Mouse (Mus musculus) forebrain, embryonic 14.5 days (tissue): Measurements from ENCODE around the gene Skap2. TPM values are rescaled to one million over a fixed set of nuclear protein-coding genes. Genes with fewer than 3 reads are reported as not detected.

ENCODE experiments used
- ATAC-seq: fragments of 200-750 bp; cut with Nextera tagmentation; 2 replicates; pipeline ENCODE4 v1.8.0; 2017; ENCODE audit warnings: mild to moderate bottlenecking, moderate library complexity
- DNase-seq: peaks from one replicate; pipeline ENCODE4 v3.0.0-alpha.2; 2015; ENCODE audit warnings: low spot score
- H3K27ac ChIP-seq: fragments of 300-500 bp; sonication (generic); 2 replicates; pipeline ENCODE4 v1.5.1; 2014; ENCODE audit warnings: low read depth, mild to moderate bottlenecking, control low read depth, low read length, moderate library complexity
- H3K27me3 ChIP-seq: fragments of 300-500 bp; sonication (generic); replicated peaks from 2 replicates; pipeline ENCODE4 v1.6.1; 2014; ENCODE audit warnings: low read length, control low read depth, mixed read lengths; ENCODE audit not compliant: control insufficient read depth, insufficient read depth
- H3K36me3 ChIP-seq: fragments of 300-500 bp; sonication (generic); 2 replicates; pipeline ENCODE4 v1.6.1; 2014; ENCODE audit warnings: low read length, control low read depth; ENCODE audit not compliant: control insufficient read depth, insufficient read depth
- H3K4me1 ChIP-seq: fragments of 300-500 bp; sonication (generic); 2 replicates; pipeline ENCODE4 v1.6.1; 2014; ENCODE audit warnings: antibody characterized with exemption, low read length, control low read depth; ENCODE audit not compliant: control insufficient read depth, insufficient read depth
- H3K4me2 ChIP-seq: fragments of 300-500 bp; sonication (generic); 2 replicates; pipeline ENCODE4 v1.6.1; 2014; ENCODE audit warnings: mild to moderate bottlenecking, control low read depth, low read length
- H3K4me3 ChIP-seq: fragments of 300-500 bp; sonication (generic); 2 replicates; pipeline ENCODE4 v1.5.1; 2014; ENCODE audit warnings: low read depth, low read length, control low read depth
- H3K9ac ChIP-seq: fragments of 300-500 bp; sonication (generic); 2 replicates; pipeline ENCODE4 v1.6.1; 2014; ENCODE audit warnings: mild to moderate bottlenecking, low read length, control low read depth, moderate library complexity
- H3K9me3 ChIP-seq: fragments of 300-500 bp; sonication (generic); replicated peaks from 2 replicates; pipeline ENCODE4 v1.6.1; 2016; ENCODE audit warnings: low read length, control low read depth, mixed read lengths; ENCODE audit not compliant: control insufficient read depth
- WGBS: fragments of 180-500 bp; shearing (Covaris S2); extraction: QIAGEN DNeasy Blood & Tissue Kit; methylation state at CpG from one replicate; pipeline ENCODE4 v1.1.7; 2014; 5-methylcytosine and 5-hydroxymethylcytosine counted together
- polyA plus RNA-seq: library from polyadenylated mRNA; unstranded; fragments of >200 nt; fragmentation: Nextera tagmentation; extraction: Ambion mirVana; gene quantifications from 2 replicates; pipeline ENCODE4 v1.2.1, GENCODE M21; 2014

The Skap2 gene
- polyA plus RNA-seq, 1 experiment from 2014 or later = 5.7 TPM

DNA sequence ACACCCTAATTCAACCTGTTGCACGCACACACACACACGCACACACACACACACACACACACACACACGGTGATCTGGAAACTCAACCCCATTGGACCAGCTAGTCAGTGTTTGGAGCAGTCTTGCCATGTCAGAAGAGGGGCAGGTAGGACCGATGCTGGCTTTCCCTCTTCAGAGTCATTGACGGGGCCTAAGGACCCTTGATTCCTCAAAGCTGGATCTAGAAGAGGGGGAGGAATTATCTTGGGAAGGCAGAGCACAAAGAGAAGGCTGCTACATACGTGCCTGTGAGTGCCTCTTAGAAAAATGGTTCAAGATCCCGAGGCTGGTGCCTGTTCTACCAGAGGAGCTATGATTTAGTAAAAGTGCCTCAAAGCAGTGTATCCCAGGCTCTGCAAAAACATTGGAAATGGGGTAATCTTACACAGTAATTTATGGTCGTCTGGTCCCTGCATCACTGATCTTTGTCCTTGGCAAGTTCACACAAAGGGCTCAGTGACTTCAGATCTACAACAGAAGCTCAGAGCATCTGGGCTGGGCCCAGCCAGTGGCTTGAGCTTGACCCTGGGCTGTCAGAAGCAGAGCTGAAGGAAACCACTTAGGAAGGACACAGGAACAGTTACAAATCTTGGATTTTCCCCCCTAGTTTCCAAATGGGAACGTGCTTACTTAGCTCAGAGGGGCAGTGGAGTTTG, 188.1 kb downstream of the Skap2 start:
- Histone ChIP-seq H3K36me3 (no peaks in the 10 kb centered on the region), H3K9ac (no peak overlapping the region), H3K4me2 (no peak overlapping the region), H3K27ac (no peak overlapping the region), H3K4me3 (no peak overlapping the region), H3K9me3 (no peaks in the 10 kb centered on the region), H3K27me3 (no peaks in the 10 kb centered on the region), H3K4me1 (peaks cover 6% of the 10 kb centered on the region; the same call in 1 of the 2 replicates)
- DNase-seq (no peak), ATAC-seq (no peak)
- 85% methylated on average over 9 of the region's 9 CpGs for WGBS

DNA sequence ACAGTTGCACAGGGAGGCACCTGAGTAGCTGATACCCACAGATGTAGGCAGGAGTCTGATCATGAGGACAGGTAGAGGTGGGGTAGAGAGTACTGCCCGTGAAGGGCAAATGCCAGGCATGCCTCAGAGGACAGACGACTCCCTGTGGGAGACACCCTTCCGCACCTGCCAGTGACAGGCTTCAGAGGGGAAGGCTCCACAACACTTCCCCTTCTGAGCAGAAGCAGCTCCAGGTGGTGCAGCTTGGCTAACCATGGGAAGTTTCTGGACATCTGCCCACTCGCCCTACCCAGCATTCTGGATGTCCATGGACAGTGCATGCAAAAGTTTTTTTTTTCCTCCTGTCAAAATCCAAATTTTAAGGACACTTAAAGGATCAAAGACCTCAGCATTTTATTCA, 190.3 kb downstream of the Skap2 start:
- WGBS = 85% methylated on average over 4 of the region's 4 CpGs
- Histone ChIP-seq H3K9me3 (no peaks in the 10 kb centered on the region; the same call in 1 of the 2 replicates), H3K9ac (no peak overlapping the region), H3K27ac (no peak overlapping the region), H3K4me3 (no peak overlapping the region), H3K27me3 (no peaks in the 10 kb centered on the region), H3K4me2 (no peak overlapping the region), H3K36me3 (no peaks in the 10 kb centered on the region), H3K4me1 (peaks cover 6% of the 10 kb centered on the region; the same call in 1 of the 2 replicates)
- ATAC-seq = no peak
- no peak for DNase-seq

DNA sequence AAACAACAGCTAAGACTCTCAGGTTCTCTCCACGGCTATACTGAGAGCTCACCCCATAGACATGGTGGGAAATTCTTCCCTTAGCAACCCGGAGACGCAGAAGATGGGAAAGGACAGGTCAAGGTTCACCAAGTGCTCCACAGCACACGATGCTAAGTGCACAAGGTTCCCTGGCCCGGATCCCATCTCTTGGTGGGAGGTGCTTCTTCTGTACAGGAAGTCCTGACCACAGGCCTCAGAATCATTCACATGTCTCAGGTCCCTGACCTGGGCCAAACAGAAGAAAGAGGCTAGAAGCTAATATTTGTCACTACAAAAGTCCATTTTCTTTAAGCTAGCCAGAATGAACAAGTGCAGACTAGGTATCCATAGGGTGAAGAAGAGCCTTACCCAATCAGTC, 191.5 kb downstream of the Skap2 start:
- Histone ChIP-seq H3K27ac (no peak overlapping the region), H3K4me2 (no peak overlapping the region), H3K4me1 (peaks cover 6% of the 10 kb centered on the region; the same call in 1 of the 2 replicates), H3K27me3 (no peaks in the 10 kb centered on the region), H3K9me3 (no peaks in the 10 kb centered on the region; the same call in 1 of the 2 replicates), H3K4me3 (no peak overlapping the region), H3K36me3 (no peaks in the 10 kb centered on the region), H3K9ac (no peak overlapping the region)
- 86% methylated on average over 5 of the region's 5 CpGs for WGBS
- DNase-seq (no peak), ATAC-seq (no peak)

DNA sequence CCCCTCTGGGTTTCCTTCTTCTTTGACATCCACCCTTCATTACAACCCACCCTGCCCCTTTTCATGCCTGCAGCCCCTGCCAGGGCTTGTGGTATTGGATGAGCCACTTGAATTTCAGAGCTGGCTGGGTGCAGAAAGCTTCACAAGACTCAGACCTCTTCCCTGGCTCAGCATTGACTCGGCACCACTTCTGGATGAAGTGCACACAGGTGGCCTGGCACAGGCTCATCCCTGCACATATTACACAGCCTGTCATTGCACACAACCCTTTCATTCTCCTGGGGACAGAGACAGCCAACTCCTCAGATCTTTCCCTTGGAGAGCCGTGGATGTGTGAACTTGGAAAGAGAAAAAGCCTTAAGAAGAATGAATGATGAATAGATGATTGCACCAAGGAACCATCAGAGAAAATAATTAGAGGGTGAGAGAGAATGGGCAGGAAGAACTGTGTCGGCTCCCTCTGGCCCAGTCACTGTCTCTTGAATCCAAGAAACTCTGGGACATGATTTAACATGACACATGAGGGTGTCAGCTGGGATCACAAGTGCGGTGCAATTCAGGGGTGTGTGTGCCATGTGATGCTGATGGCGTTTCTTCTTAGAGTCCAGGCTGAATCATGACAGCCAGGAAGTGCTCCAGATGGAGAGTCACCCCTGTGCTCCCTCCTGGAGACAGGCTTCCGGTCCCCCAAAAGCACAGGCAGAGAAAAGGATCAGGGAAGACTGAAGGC, 195.3 kb downstream of the Skap2 start:
- WGBS = 80% methylated on average over 6 of the region's 6 CpGs
- no peak overlapping the region for H3K9ac ChIP-seq
- DNase-seq (no peak), ATAC-seq (no peak)
- H3K4me3 ChIP-seq = no peak overlapping the region
- no peaks in the 10 kb centered on the region for H3K27me3 ChIP-seq
- H3K9me3 ChIP-seq = no peaks in the 10 kb centered on the region; the same call in 1 of the 2 replicates
- H3K4me2 ChIP-seq = no peak overlapping the region
- no peaks in the 10 kb centered on the region for H3K4me1 ChIP-seq
- H3K27ac ChIP-seq = no peak overlapping the region
- H3K36me3 ChIP-seq = no peaks in the 10 kb centered on the region

DNA sequence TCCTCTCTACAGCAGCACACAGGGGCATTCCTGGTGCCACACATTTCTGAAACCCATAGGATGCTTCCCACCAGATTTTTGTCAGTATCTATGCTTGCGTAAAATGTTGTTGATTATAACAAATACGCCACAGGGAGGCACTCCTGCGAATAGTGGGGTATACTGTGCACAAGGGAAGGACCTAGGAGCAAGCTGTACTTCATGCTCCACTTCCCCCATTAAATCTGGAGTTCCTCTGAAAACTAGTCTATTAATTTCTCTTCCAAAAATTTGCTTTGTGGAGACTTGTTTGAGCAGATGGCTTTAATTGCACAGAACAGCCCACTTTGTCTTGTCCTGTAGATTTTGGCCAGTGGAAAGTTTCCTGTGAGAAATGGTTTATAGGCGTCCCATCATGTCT, 201.4 kb downstream of the Skap2 start:
- no peaks in the 10 kb centered on the region for H3K27me3 ChIP-seq
- ATAC-seq = no peak
- no peak for DNase-seq
- H3K4me3 ChIP-seq = no peak overlapping the region
- no peak overlapping the region for H3K4me2 ChIP-seq
- WGBS = 93% methylated on average over 4 of the region's 4 CpGs
- no peaks in the 10 kb centered on the region; the same call in 1 of the 2 replicates for H3K9me3 ChIP-seq
- H3K27ac ChIP-seq = no peak overlapping the region
- no peaks in the 10 kb centered on the region for H3K36me3 ChIP-seq
- H3K4me1 ChIP-seq = no peaks in the 10 kb centered on the region
- no peak overlapping the region for H3K9ac ChIP-seq

DNA sequence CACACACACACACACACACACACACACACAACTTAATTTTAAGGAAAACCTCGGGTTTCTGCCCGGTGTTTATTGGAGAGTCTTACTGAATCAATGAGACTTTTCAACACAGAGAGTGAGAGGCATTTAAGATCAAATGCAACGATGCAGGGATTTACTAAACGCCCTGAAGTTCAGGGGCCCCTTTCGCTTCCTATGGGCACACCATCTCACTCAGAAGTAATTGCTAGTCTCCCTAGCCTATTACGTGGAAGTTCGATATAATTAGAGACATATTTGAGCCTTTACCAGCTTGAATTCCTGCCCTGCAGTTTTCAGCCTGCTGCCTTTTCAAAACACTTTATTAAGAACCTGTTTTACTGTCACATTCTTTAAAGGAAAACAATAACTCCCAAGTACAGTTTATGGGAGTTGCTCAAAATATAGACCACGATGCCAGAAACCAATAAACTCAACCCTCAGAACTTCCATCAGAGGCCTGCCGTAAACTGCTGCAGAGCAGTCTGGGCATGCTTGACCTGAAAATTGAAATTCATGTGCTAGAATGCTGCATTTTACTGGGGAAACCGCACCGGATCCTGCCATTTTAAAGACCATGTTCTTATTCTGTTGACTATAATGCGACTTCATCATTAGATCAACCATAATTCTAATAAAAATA, 203.1 kb downstream of the Skap2 start:
- Histone ChIP-seq H3K4me1 (no peaks in the 10 kb centered on the region), H3K27me3 (no peaks in the 10 kb centered on the region), H3K4me3 (no peak overlapping the region), H3K9me3 (no peaks in the 10 kb centered on the region; the same call in 1 of the 2 replicates), H3K4me2 (no peak overlapping the region), H3K36me3 (no peaks in the 10 kb centered on the region), H3K9ac (no peak overlapping the region), H3K27ac (no peak overlapping the region)
- ATAC-seq (no peak), DNase-seq (no peak)
- 58% methylated on average over 12 of the region's 12 CpGs for WGBS

DNA sequence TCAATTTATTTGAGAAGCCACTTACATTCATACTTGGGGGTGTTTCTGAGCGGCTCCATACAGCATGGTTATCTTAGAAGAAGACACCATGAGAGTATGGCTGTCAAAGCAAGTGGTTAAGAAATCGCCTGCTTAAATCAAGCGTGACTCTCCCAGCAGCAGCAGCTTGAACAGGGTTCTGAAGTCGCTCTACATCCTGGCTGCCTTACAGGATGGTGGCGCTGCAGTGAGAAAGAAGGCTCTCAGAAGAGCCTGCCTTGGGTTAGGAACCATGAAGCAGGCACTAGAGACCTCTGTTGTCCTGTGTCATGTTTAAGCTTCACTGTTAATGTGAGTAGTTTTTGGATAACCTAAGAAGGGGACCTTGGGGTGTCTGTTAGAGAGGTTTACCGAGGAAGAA, 204.3 kb downstream of the Skap2 start:
- no peaks in the 10 kb centered on the region for H3K4me1 ChIP-seq
- DNase-seq = no peak
- H3K27ac ChIP-seq = no peak overlapping the region
- H3K9ac ChIP-seq = no peak overlapping the region
- ATAC-seq = no peak
- H3K27me3 ChIP-seq = no peaks in the 10 kb centered on the region
- H3K4me2 ChIP-seq = no peak overlapping the region
- 73% methylated on average over 6 of the region's 6 CpGs for WGBS
- no peak overlapping the region for H3K4me3 ChIP-seq
- H3K36me3 ChIP-seq = no peaks in the 10 kb centered on the region
- no peaks in the 10 kb centered on the region; the same call in 1 of the 2 replicates for H3K9me3 ChIP-seq
